Mouse (Mus musculus) E14TG2a.4 (cell line): ENCODE measurements at regions not wholly inside any gene's neighbourhood (a gene's known extent, or its start where the extent isn't known, plus 50 kb on each side); places are given as distances from the start of the nearest gene placed in this dataset.

ENCODE experiments used
- H3K27me3 ChIP-seq: 2 replicates; pipeline ENCODE4 v1.6.1; 2014; ENCODE audit warnings: low read length, control low read depth; ENCODE audit not compliant: insufficient read depth
- H3K36me3 ChIP-seq: 2 replicates; pipeline ENCODE4 v1.6.1; 2014; ENCODE audit warnings: low read length, control low read depth; ENCODE audit not compliant: insufficient read depth
- H3K4me1 ChIP-seq: replicated peaks from 2 replicates; pipeline ENCODE4 v1.6.1; 2014; ENCODE audit warnings: low read depth, low read length, control low read depth
- H3K4me3 ChIP-seq: replicated peaks from 2 replicates; pipeline ENCODE4 v1.5.1; 2014; ENCODE audit warnings: mild to moderate bottlenecking, low read length
- H3K9me3 ChIP-seq: 2 replicates; pipeline ENCODE4 v1.6.1; 2014; ENCODE audit warnings: low read length, control low read depth
- CTCF ChIP-seq: conservative IDR thresholded peaks from 2 replicates; pipeline ENCODE4 v1.5.1; 2014; ENCODE audit warnings: low read length
- NANOG ChIP-seq: IDR thresholded peaks from 2 replicates; pipeline ENCODE4 v1.6.1; 2014; ENCODE audit warnings: borderline replicate concordance, low read length, mixed read lengths
- POU5F1 ChIP-seq: IDR thresholded peaks from 2 replicates; pipeline ENCODE4 v1.6.1; 2014; ENCODE audit warnings: low read length, borderline replicate concordance

DNA sequence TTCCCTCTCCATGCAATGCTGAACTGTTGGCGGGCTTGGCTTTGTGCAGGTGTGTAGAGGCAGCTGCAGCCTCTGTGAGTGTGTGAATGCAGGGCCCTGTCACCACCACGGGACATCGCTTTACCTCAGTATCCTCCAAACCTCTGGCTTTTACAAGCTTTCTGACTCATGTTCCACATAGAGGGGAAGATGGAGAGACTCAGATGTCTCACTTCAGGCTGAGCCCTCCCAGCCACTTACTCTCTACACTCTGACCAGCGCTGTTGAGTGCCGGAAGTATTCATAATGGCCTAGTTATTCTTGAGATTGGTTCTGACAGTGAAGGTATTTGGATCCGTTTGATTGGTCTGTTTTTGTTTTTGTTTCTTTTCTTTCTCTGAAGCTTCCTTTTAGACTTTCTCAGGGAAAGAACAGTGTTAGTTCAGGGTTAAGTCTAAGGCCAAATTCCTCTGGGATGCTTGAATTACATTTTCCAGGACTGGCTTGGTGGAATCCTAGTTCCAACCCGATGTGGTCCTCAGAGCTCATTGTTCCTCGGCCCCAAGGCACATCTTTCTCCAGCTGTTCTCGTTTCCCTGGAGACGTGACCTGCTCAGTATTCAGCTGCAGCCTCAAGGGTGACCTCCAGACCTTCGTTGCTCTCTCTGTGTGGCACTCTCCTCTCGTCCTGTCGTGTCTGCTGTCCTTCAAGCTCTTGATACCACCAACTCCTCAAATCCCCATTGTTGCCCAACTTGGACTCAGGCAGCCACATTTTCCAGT lies 61.7 kb upstream of the Enpp6 start:
- no peak for TF ChIP-seq NANOG
- no peak for TF ChIP-seq CTCF
- TF ChIP-seq POU5F1 = no peak
- Histone ChIP-seq H3K9me3 (no peaks in the 10 kb centered on the region), H3K27me3 (peaks cover 7% of the 10 kb centered on the region), H3K4me3 (no peak overlapping the region), H3K4me1 (no peaks in the 10 kb centered on the region), H3K36me3 (no peaks in the 10 kb centered on the region)

GRCm38 (mm10) chr8:46928718-46929117 lies 58.0 kb upstream of the Enpp6 start:
- Histone ChIP-seq H3K4me1 (no peaks in the 10 kb centered on the region), H3K9me3 (no peaks in the 10 kb centered on the region), H3K27me3 (0 out of 2 replicates have a peak, but pooled peaks cover 4% of the 10 kb centered on the region), H3K4me3 (no peak overlapping the region), H3K36me3 (no peaks in the 10 kb centered on the region)
- TF ChIP-seq CTCF = no peak
- TF ChIP-seq POU5F1 = no peak
- no peak for TF ChIP-seq NANOG

DNA sequence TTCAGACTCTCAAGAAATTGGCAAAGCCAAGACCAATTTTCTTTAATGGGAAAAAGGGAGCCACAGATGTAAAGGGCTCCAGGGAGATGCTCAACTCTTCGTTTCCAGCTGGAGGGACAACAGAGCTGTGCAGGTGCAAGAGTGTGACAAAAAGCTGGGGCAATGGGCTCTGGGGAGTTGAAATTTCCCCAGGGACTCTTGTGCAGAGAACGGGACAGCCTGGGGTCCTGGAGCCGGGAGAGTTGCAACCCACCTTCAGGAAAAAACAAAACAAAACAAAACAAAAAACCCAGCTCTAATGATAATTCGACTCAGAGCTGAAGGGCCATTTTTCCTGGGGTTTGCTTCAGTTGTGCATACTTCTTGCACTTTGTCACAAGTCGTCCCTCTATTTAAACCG lies 57.0 kb upstream of the Enpp6 start:
- Histone ChIP-seq H3K27me3 (0 out of 2 replicates have a peak, but pooled peaks cover 4% of the 10 kb centered on the region), H3K36me3 (no peaks in the 10 kb centered on the region)

GRCm38 (mm10) chr8:46931267-46931666 lies 55.4 kb upstream of the Enpp6 start:
- TF ChIP-seq NANOG (no peak), POU5F1 (no peak), CTCF (no peak)
- no peaks in the 10 kb centered on the region for H3K4me1 ChIP-seq
- 0 out of 2 replicates have a peak, but pooled peaks cover 4% of the 10 kb centered on the region for H3K27me3 ChIP-seq
- no peak overlapping the region for H3K4me3 ChIP-seq
- H3K9me3 ChIP-seq = peaks cover 10% of the 10 kb centered on the region
- H3K36me3 ChIP-seq = no peaks in the 10 kb centered on the region

More for the DNA sequence above, 57.0 kb upstream of the Enpp6 start:
- Histone ChIP-seq H3K4me1 (no peaks in the 10 kb centered on the region), H3K4me3 (no peak overlapping the region), H3K9me3 (peaks cover 5% of the 10 kb centered on the region)
- no peak for TF ChIP-seq CTCF
- no peak for TF ChIP-seq NANOG
- no peak for TF ChIP-seq POU5F1

DNA sequence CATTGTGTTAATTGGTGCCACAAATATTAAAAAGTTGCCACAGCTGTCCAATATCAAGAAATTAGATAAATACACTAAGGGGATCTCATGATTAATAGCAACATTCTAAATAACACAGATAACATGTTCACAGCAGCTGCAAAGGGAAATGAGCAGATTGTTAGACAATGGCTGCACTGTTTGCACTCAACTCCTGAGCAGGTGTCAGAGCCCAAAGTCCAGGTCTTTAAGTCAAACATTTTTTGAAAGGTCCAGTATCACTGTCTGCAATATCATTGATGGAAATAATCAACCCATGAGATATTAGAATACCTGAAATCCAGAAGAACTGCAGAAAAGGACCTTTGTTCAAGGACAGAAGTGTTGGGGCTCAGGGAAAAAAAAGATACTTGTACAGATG lies 53.4 kb upstream of the Enpp6 start:
- Histone ChIP-seq H3K4me1 (no peaks in the 10 kb centered on the region), H3K4me3 (no peak overlapping the region), H3K27me3 (0 out of 2 replicates have a peak, but pooled peaks cover 4% of the 10 kb centered on the region), H3K36me3 (no peaks in the 10 kb centered on the region), H3K9me3 (peaks cover 10% of the 10 kb centered on the region)
- TF ChIP-seq NANOG (no peak), CTCF (no peak), POU5F1 (no peak)

DNA sequence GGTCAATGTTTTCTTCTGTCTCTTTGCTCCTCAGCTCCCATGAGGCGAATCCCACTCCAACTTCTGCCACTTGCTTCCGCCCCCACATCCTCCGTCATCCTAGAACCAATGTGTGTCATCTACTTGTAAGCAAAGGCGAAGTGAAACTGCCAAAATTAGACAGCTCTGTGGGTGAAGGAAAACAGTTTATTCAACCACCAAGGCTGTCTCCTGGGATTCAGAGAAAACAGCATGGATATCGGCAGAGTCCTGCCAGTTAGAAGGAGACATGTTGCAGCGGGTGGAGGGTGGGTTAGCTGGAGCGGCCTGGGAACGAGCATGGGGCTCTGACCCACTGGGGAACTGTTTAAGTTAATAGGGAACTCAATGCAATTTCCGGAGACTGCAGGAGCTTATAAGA lies 52.4 kb upstream of the Enpp6 start:
- no peaks in the 10 kb centered on the region for H3K36me3 ChIP-seq
- H3K4me1 ChIP-seq = no peaks in the 10 kb centered on the region
- H3K27me3 ChIP-seq = 0 out of 2 replicates have a peak, but pooled peaks cover 1% of the 10 kb centered on the region
- no peak for TF ChIP-seq NANOG
- no peak for TF ChIP-seq CTCF
- no peak for TF ChIP-seq POU5F1
- no peak overlapping the region for H3K4me3 ChIP-seq
- H3K9me3 ChIP-seq = peaks cover 15% of the 10 kb centered on the region

DNA sequence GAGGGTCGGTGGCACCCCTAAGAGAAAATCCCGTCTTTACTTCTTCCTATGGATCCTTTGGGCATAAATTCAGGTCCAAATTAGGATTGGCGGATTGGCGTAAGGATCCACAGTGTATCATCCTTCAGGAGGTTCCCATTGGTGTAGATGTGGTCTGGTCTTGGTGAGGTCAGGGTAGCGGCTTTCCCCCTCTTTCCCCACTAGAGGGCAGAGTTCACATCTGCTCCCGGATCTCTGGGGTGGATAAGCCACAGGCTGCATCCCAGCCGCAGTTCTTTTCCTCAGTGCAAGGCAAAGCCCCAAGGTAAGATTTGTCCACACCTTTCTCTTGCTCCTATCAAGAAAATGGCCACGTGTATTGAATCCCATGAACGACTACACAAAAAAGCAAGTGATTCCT lies 51.8 kb upstream of the Enpp6 start:
- Histone ChIP-seq H3K36me3 (no peaks in the 10 kb centered on the region), H3K9me3 (peaks cover 21% of the 10 kb centered on the region), H3K4me1 (no peaks in the 10 kb centered on the region), H3K4me3 (no peak overlapping the region), H3K27me3 (no peaks in the 10 kb centered on the region)
- TF ChIP-seq CTCF (peak; percentile 69), NANOG (no peak)

- H3K9me3 ChIP-seq = peaks cover 33% of the 10 kb centered on the region
- H3K4me3 ChIP-seq = no peak overlapping the region
- TF ChIP-seq POU5F1 = no peak
- no peak for TF ChIP-seq CTCF
- TF ChIP-seq NANOG = no peak
- no peaks in the 10 kb centered on the region for H3K27me3 ChIP-seq
- H3K4me1 ChIP-seq = no peaks in the 10 kb centered on the region
- no peaks in the 10 kb centered on the region for H3K36me3 ChIP-seq
Measured at GRCm38 (mm10) chr8:46936039-46936438, 50.6 kb upstream of the Enpp6 start.
